Mouse (Mus musculus) limb, embryonic 11.5 days (tissue): ENCODE measurements at regions not wholly inside any gene's neighbourhood (a gene's known extent, or its start where the extent isn't known, plus 50 kb on each side); places are given as distances from the start of the nearest gene placed in this dataset.

Source experiments
- ATAC-seq: fragments of 200-750 bp; cut with Nextera tagmentation; 2 replicates; pipeline ENCODE4 v1.8.0; 2017; ENCODE audit warnings: low read depth; ENCODE audit not compliant: insufficient number of reproducible peaks, low FRiP score, low TSS enrichment
- DNase-seq: peaks from one replicate; pipeline ENCODE4 v3.0.0-alpha.2; 2015; ENCODE audit warnings: low spot score
- H3K27ac ChIP-seq: fragments of 300-500 bp; sonication (generic); replicated peaks from 2 replicates; pipeline ENCODE4 v1.5.1; 2014; ENCODE audit warnings: low read depth, mild to moderate bottlenecking, low read length
- H3K27me3 ChIP-seq: fragments of 300-500 bp; sonication (generic); 2 replicates; pipeline ENCODE4 v1.6.1; 2014; ENCODE audit warnings: mild to moderate bottlenecking, low read length, mixed read lengths; ENCODE audit not compliant: control insufficient read depth, insufficient read depth
- H3K36me3 ChIP-seq: fragments of 300-500 bp; sonication (generic); 2 replicates; pipeline ENCODE4 v1.6.1; 2014; ENCODE audit warnings: mild to moderate bottlenecking, low read length, moderate library complexity, mixed read lengths; ENCODE audit not compliant: control insufficient read depth, insufficient read depth
- H3K4me1 ChIP-seq: fragments of 300-500 bp; sonication (generic); 2 replicates; pipeline ENCODE4 v1.6.1; 2014; ENCODE audit warnings: low read length, mixed read lengths; ENCODE audit not compliant: control insufficient read depth, insufficient read depth
- H3K4me2 ChIP-seq: fragments of 300-500 bp; sonication (generic); 2 replicates; pipeline ENCODE4 v1.6.1; 2014; ENCODE audit warnings: low read depth, mild to moderate bottlenecking, moderate library complexity; ENCODE audit not compliant: severe bottlenecking
- H3K4me3 ChIP-seq: fragments of 300-500 bp; sonication (generic); 2 replicates; pipeline ENCODE4 v1.5.1; 2014; ENCODE audit warnings: low read depth, low read length
- H3K9ac ChIP-seq: fragments of 300-500 bp; sonication (generic); 2 replicates; pipeline ENCODE4 v1.6.1; 2014; ENCODE audit warnings: mild to moderate bottlenecking, low read length
- H3K9me3 ChIP-seq: fragments of 300-500 bp; sonication (generic); 2 replicates; pipeline ENCODE4 v1.6.1; 2016; ENCODE audit warnings: low read length; ENCODE audit not compliant: control insufficient read depth
- WGBS: fragments of 180-500 bp; shearing (Covaris S2); extraction: QIAGEN DNeasy Blood & Tissue Kit; methylation state at CpG from one replicate; pipeline ENCODE4 v1.1.7; 2014; 5-methylcytosine and 5-hydroxymethylcytosine counted together

DNA sequence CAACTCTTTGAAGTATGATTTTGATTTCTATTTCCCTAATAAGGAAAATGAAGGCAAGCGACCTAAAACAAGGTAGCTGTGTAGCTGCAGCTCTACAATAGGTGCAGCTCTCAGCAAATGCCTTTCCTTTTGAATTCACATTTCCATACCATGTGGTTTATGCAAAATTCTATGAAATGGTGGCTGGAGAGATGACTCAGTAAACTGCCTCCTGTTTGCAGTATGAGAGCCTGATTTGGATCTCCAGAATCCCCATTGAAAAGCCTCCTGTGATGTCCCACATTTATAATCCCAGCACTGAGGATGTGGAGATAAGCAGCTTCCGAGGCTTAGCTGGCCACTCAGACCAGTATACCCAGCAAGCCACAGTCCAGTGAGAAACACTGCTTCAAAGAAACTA, 59.6 kb downstream of the Npy1r start:
- WGBS: 85% methylated on average over 2 of the region's 2 CpGs
- H3K9ac ChIP-seq: no peak overlapping the region

DNA sequence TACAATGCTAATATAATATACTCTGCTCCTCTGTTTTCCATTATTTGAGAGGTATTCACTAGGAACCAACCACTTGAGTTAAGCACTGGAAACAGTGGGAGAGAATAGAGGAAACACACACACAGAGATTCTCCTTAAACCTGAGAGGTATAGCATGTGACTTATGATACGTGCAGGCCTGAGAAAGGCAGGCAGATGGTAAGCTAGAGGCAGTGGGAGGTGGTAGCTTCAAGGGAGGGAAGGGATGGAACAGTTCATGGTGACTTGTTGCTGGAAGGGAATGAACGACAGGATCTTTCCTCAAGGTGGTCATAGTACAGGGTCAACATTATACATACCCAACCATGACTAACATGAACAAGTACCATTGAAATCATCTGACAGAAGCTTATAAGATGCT, 60.8 kb downstream of the Npy1r start:
- no peaks in the 10 kb centered on the region for H3K27me3 ChIP-seq
- no peaks in the 10 kb centered on the region for H3K36me3 ChIP-seq
- ATAC-seq (no peak), DNase-seq (no peak)
- no peaks in the 10 kb centered on the region for H3K4me1 ChIP-seq
- WGBS: 90% methylated on average over 2 of the region's 2 CpGs
- H3K4me3 ChIP-seq: no peak overlapping the region
- H3K9ac ChIP-seq: no peak overlapping the region
- H3K9me3 ChIP-seq: no peaks in the 10 kb centered on the region
- no peak overlapping the region for H3K27ac ChIP-seq
- no peak overlapping the region for H3K4me2 ChIP-seq

More for the DNA sequence above, 59.6 kb downstream of the Npy1r start:
- Histone ChIP-seq H3K36me3 (no peaks in the 10 kb centered on the region), H3K27ac (no peak overlapping the region), H3K4me2 (no peak overlapping the region), H3K4me1 (no peaks in the 10 kb centered on the region), H3K9me3 (no peaks in the 10 kb centered on the region), H3K4me3 (no peak overlapping the region), H3K27me3 (no peaks in the 10 kb centered on the region)
- ATAC-seq: no peak
- DNase-seq: no peak

DNA sequence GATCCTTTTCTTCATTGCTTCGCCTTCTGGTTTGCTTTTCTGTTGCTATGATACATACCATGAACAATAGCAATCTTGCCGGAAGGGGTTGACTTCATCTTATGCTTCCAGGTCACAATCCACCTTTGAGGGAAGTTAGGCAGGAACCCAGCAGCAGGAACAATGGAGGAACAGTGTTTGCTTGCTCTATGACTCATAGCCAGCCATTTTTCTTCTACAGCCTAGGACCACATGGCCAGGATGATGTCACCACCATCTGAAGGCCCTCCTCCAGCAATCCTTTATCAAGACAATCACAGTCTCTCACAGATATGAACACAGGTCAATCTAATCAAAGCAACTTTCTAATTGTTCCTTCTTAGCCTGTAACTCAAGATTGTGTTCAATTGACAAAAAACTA, 61.5 kb downstream of the Npy1r start:
- H3K4me3 ChIP-seq: no peak overlapping the region
- H3K36me3 ChIP-seq: no peaks in the 10 kb centered on the region
- H3K4me1 ChIP-seq: no peaks in the 10 kb centered on the region
- no peak for DNase-seq
- H3K4me2 ChIP-seq: no peak overlapping the region
- H3K27me3 ChIP-seq: no peaks in the 10 kb centered on the region
- H3K9me3 ChIP-seq: no peaks in the 10 kb centered on the region
- no peak overlapping the region for H3K9ac ChIP-seq
- ATAC-seq: no peak
- no peak overlapping the region for H3K27ac ChIP-seq
- 85% methylated on average over 2 of the region's 2 CpGs for WGBS

DNA sequence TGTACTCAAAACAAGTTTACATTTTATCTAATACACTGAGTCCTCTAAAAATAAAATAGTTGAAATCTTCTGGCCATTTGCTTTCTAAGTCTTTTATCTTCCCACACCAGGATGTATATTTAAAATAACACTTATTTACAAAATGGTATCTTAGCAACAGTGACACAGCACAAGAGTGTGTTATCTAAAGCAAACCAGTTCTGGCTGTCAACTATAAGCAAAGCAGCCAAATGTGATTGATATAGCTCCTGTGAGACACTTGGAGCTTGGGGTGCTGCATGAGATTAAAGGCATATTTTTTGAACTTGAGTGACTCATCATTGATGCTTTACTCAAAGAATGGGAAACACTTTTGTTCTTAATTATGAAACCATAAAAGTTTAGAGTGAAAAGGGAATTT, 62.7 kb downstream of the Npy1r start:
- Histone ChIP-seq H3K4me1 (no peaks in the 10 kb centered on the region), H3K4me3 (no peak overlapping the region), H3K27me3 (no peaks in the 10 kb centered on the region), H3K36me3 (no peaks in the 10 kb centered on the region), H3K9ac (no peak overlapping the region), H3K4me2 (no peak overlapping the region), H3K27ac (no peak overlapping the region), H3K9me3 (no peaks in the 10 kb centered on the region)
- ATAC-seq (no peak), DNase-seq (no peak)

DNA sequence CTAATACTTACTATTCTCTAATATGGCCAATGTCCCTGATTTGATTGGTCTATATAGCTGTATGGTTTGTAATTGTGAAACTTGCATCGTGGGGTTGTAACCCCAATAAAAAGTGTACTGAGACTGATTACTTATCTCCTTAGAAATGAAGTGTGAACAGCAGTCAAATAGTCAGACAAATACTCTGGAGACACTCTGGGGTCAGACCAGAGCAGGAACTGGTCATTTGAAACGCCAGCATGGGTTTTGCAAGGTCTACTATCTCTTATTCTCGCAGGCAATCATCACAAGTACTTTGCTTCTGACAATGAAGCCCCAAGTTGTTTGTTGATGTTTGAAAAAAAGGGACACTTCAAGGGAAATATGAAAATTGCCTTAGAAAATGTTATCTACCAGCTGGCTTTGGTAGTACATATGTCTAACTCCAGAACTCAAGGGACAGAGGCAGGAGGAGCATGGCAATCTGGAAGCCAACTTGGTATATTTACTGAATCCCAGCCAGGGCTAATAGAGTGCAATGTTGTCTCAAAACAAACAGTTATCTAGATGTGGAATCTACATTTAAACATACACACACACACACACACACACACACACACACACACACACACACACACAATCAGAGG, 64.1 kb downstream of the Npy1r start:
- no peak for ATAC-seq

DNA sequence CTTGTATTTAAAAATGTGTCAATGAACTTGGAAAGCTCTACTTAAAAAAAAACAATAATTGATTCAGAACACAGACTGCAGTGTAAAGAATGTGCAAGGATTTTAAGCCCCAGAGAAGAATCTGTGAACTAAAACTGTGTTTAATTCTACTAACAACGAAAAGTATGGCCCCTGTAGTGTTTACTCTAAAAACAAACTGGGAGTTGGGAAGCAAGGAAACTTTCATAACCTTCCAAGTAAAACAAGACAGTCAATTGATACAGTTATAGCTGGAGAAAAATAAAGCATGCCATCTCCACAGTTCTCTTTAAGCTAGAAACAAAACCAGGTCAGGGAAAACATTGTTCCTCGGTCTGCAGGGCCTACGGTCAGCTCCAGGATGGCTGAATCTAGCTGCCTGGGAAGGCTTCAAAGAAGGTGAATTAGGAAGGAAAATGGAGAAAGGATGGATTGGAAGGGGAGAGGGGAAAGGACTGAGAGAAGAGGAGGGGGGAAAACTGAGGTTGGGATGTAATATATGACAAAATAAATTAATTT, 68.1 kb downstream of the Npy1r start:
- no peaks in the 10 kb centered on the region for H3K4me1 ChIP-seq
- no peaks in the 10 kb centered on the region for H3K36me3 ChIP-seq
- no peak for ATAC-seq
- WGBS: 70% methylated on average over 3 of the region's 3 CpGs
- H3K9me3 ChIP-seq: no peaks in the 10 kb centered on the region
- no peak overlapping the region for H3K27ac ChIP-seq
- no peaks in the 10 kb centered on the region for H3K27me3 ChIP-seq
- no peak overlapping the region for H3K9ac ChIP-seq
- H3K4me2 ChIP-seq: no peak overlapping the region
- no peak overlapping the region for H3K4me3 ChIP-seq
- DNase-seq: no peak

More for the DNA sequence above, 64.1 kb downstream of the Npy1r start:
- Histone ChIP-seq H3K4me1 (no peaks in the 10 kb centered on the region), H3K4me2 (no peak overlapping the region), H3K36me3 (no peaks in the 10 kb centered on the region), H3K9me3 (no peaks in the 10 kb centered on the region), H3K27me3 (no peaks in the 10 kb centered on the region), H3K9ac (no peak overlapping the region), H3K4me3 (no peak overlapping the region), H3K27ac (no peak overlapping the region)
- 72% methylated on average over 3 of the region's 3 CpGs for WGBS
- DNase-seq: no peak

DNA sequence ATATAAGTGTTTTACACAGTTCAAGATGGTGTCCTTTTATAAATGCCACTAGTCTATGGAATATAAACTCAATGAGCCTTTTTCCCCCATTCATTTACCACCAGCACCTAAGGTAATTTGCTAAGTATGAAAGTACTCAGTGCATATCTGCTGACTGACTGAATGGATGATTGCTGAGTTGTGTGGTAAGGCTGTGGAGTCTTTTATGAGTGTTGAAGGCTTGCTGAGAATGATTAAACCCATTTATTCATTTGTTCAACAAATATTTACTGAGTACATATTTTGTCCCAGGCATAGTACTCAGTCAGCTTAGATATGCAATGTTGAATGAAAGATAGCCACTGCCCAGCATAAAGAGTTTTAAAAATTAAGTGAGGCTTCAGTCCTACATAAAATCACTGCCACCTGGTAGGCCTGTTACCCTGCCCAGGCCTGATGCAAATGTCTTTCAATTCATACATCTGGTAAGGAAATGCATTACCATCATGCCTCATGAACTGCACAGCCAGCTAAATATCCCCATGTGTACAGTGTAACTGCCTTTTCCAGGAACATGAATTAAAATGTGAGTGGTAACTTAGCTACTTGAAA, 71.5 kb downstream of the Npy1r start:
- Histone ChIP-seq H3K9me3 (no peaks in the 10 kb centered on the region), H3K27me3 (no peaks in the 10 kb centered on the region), H3K36me3 (no peaks in the 10 kb centered on the region), H3K4me2 (no peak overlapping the region), H3K4me3 (no peak overlapping the region), H3K27ac (no peak overlapping the region), H3K4me1 (no peaks in the 10 kb centered on the region), H3K9ac (no peak overlapping the region)
- ATAC-seq (no peak), DNase-seq (no peak)

DNA sequence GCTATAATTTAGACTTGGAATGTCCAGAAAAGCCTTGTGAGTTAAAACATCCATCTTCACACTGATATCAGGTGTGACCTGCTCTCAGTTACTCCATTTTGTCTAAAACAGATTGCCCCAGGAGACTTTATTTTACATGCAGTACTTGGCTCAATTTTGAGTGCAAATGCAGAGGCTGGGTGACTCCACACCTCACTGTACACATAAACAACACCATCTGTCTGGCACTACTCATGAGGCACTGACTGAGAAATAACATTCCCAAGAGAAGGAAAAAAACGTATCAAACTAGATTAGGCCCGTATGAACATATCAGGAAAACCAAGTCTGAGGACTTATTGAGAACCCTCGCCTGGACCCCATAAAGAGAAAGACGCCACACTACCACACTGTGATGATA, 74.1 kb downstream of the Npy1r start:
- no peak overlapping the region for H3K4me2 ChIP-seq
- 75% methylated on average over 4 of the region's 4 CpGs for WGBS
- DNase-seq (no peak), ATAC-seq (no peak)
- H3K27ac ChIP-seq: no peak overlapping the region
- H3K27me3 ChIP-seq: no peaks in the 10 kb centered on the region
- H3K9me3 ChIP-seq: no peaks in the 10 kb centered on the region
- H3K36me3 ChIP-seq: no peaks in the 10 kb centered on the region
- no peak overlapping the region for H3K4me3 ChIP-seq
- no peak overlapping the region for H3K9ac ChIP-seq
- H3K4me1 ChIP-seq: no peaks in the 10 kb centered on the region

DNA sequence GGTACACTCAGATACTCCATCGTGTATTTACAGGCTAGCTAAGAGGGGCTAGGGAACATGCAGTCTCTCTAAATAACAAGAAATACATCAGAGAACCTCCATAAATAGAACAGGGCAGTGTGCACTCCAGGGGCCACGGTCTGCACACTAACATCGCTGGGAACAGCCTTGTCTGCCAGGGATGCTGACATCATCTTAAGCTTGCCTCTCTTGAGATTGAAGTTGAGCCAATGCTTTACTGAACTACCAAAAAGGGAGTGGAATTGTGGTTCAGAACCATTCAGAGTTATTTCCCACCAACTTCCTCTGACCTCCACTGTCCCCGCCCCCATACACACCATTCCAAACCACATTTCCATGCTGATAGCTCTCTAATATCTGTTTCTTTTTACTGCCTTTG, 75.7 kb downstream of the Npy1r start:
- Histone ChIP-seq H3K4me2 (no peak overlapping the region), H3K36me3 (no peaks in the 10 kb centered on the region), H3K4me1 (no peaks in the 10 kb centered on the region), H3K9ac (no peak overlapping the region), H3K27me3 (no peaks in the 10 kb centered on the region), H3K27ac (no peak overlapping the region), H3K4me3 (no peak overlapping the region), H3K9me3 (no peaks in the 10 kb centered on the region)
- DNase-seq (no peak), ATAC-seq (no peak)
- 85% methylated on average over 4 of the region's 4 CpGs for WGBS
